Mouse (Mus musculus): ENCODE results near the gene Alas2. TPM values are rescaled to one million over a fixed set of nuclear protein-coding genes. Genes with fewer than 3 reads are reported as not detected.

The Alas2 gene
- polyA plus RNA-seq, 1 experiment, result 0.80 TPM

Other genes starting within 250 kb of the Alas2 start
- 28.3 and 29.7 TPM in 2 replicates for gene Tmem29, start 88.2 kb upstream of the Alas2 start, polyA plus RNA-seq (2012; rRNA removed)
- 4.6 and 6.8 TPM in 2 replicates for gene Pfkfb1, start 40.9 kb downstream of the Alas2 start, polyA plus RNA-seq (2012; rRNA removed)
- 6.5 and 7.1 TPM in 2 replicates for gene Apex2, start 42.5 kb downstream of the Alas2 start, polyA plus RNA-seq (2012; rRNA removed)
- gene Tro, start 110.2 kb downstream of the Alas2 start, polyA plus RNA-seq (2012; rRNA removed), result 1.3 TPM in 2 replicates

Data from urinary bladder, adult 2 months (tissue).